Mouse (Mus musculus) midbrain, embryonic 14.5 days (tissue): ENCODE results near the gene Ager. TPM values are rescaled to one million over a fixed set of nuclear protein-coding genes. Genes with fewer than 3 reads are reported as not detected.

Experiments used
- ATAC-seq: fragments of 200-750 bp; cut with Nextera tagmentation; 2 replicates; pipeline ENCODE4 v1.8.0; 2017; ENCODE audit warnings: moderate number of reproducible peaks, moderate library complexity; ENCODE audit not compliant: low FRiP score, low TSS enrichment
- DNase-seq: peaks from one replicate; pipeline ENCODE4 v3.0.0-alpha.2; 2015
- H3K27ac ChIP-seq: fragments of 300-500 bp; sonication (generic); replicated peaks from 2 replicates; pipeline ENCODE4 v1.5.1; 2014; ENCODE audit warnings: mild to moderate bottlenecking, low read depth, low read length, moderate library complexity
- H3K27me3 ChIP-seq: fragments of 300-500 bp; sonication (generic); 2 replicates; pipeline ENCODE4 v1.6.1; 2014; ENCODE audit warnings: low read length, control low read depth, mixed read lengths; ENCODE audit not compliant: control insufficient read depth, insufficient read depth
- H3K36me3 ChIP-seq: fragments of 300-500 bp; sonication (generic); 2 replicates; pipeline ENCODE4 v1.6.1; 2014; ENCODE audit warnings: low read length, control low read depth; ENCODE audit not compliant: control insufficient read depth, insufficient read depth
- H3K4me1 ChIP-seq: fragments of 300-500 bp; sonication (generic); 2 replicates; pipeline ENCODE4 v1.6.1; 2014; ENCODE audit warnings: mild to moderate bottlenecking, antibody characterized with exemption, low read length, control low read depth; ENCODE audit not compliant: control insufficient read depth, insufficient read depth
- H3K4me2 ChIP-seq: fragments of 300-500 bp; sonication (generic); 2 replicates; pipeline ENCODE4 v1.6.1; 2014; ENCODE audit warnings: mild to moderate bottlenecking, low read length, moderate library complexity
- H3K4me3 ChIP-seq: fragments of 300-500 bp; sonication (generic); replicated peaks from 2 replicates; pipeline ENCODE4 v1.5.1; 2014; ENCODE audit warnings: low read depth, low read length
- H3K9ac ChIP-seq: fragments of 300-500 bp; sonication (generic); replicated peaks from 2 replicates; pipeline ENCODE4 v1.6.1; 2014; ENCODE audit warnings: mild to moderate bottlenecking, low read length, moderate library complexity
- H3K9me3 ChIP-seq: fragments of 300-500 bp; sonication (generic); 2 replicates; pipeline ENCODE4 v1.6.1; 2016; ENCODE audit warnings: low read length, control low read depth, mixed read lengths; ENCODE audit not compliant: control insufficient read depth
- WGBS: fragments of 180-500 bp; shearing (Covaris S2); extraction: QIAGEN DNeasy Blood & Tissue Kit; methylation state at CpG from one replicate; pipeline ENCODE4 v1.1.7; 2014; 5-methylcytosine and 5-hydroxymethylcytosine counted together
- polyA plus RNA-seq: library from polyadenylated mRNA; unstranded; fragments of >200 nt; fragmentation: Nextera tagmentation; extraction: Ambion mirVana; gene quantifications from 2 replicates; pipeline ENCODE4 v1.2.1, GENCODE M21; 2014

Gene Ager
- polyA plus RNA-seq, 1 experiment from 2014 or later: 1.4 TPM

GRCm38 (mm10) chr17:34572361-34572760 is 25.3 kb upstream of the Ager start:
- Histone ChIP-seq H3K4me3 (no peak overlapping the region), H3K27me3 (no peaks in the 10 kb centered on the region; the same call in 1 of the 2 replicates), H3K36me3 (no peaks in the 10 kb centered on the region), H3K4me2 (no peak overlapping the region), H3K27ac (no peak overlapping the region), H3K4me1 (no peaks in the 10 kb centered on the region), H3K9me3 (no peaks in the 10 kb centered on the region), H3K9ac (no peak overlapping the region)
- ATAC-seq: no peak
- WGBS: 9% methylated on average over 15 of the region's 15 CpGs
- DNase-seq: no peak

GRCm38 (mm10) chr17:34576577-34576976 is 21.1 kb upstream of the Ager start:
- DNase-seq: no peak
- 71% methylated on average over 5 of the region's 5 CpGs for WGBS
- no peak overlapping the region for H3K4me2 ChIP-seq
- no peak overlapping the region for H3K27ac ChIP-seq
- H3K27me3 ChIP-seq: no peaks in the 10 kb centered on the region
- no peaks in the 10 kb centered on the region for H3K9me3 ChIP-seq
- H3K4me1 ChIP-seq: no peaks in the 10 kb centered on the region
- H3K36me3 ChIP-seq: no peaks in the 10 kb centered on the region
- ATAC-seq: no peak
- H3K9ac ChIP-seq: no peak overlapping the region
- no peak overlapping the region for H3K4me3 ChIP-seq

DNA sequence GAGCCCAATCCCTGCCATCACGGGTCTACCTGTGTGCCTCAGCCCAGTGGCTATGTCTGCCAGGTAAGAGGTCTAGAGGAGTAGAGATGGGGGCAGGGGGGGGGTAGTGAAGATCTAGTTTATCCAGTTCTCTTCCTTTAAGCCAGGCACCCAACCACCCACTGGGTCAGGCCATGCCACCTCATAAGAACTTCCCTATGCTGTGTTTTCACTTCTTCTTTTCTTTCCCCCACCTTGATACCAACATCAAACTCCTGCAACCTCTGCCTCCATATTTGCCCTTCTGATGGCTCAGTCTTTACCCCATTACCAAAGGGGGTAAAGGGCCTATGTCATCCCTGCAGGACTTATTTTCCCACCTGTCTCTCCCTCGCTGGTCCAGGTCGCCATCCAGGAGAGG is 19.6 kb upstream of the Ager start:
- no peak overlapping the region for H3K9ac ChIP-seq
- 91% methylated on average over 3 of the region's 3 CpGs for WGBS
- no peak overlapping the region for H3K4me3 ChIP-seq
- H3K4me2 ChIP-seq: no peak overlapping the region
- H3K27me3 ChIP-seq: no peaks in the 10 kb centered on the region
- no peaks in the 10 kb centered on the region for H3K9me3 ChIP-seq
- H3K4me1 ChIP-seq: no peaks in the 10 kb centered on the region
- H3K36me3 ChIP-seq: no peaks in the 10 kb centered on the region
- no peak for DNase-seq
- H3K27ac ChIP-seq: no peak overlapping the region
- ATAC-seq: no peak

DNA sequence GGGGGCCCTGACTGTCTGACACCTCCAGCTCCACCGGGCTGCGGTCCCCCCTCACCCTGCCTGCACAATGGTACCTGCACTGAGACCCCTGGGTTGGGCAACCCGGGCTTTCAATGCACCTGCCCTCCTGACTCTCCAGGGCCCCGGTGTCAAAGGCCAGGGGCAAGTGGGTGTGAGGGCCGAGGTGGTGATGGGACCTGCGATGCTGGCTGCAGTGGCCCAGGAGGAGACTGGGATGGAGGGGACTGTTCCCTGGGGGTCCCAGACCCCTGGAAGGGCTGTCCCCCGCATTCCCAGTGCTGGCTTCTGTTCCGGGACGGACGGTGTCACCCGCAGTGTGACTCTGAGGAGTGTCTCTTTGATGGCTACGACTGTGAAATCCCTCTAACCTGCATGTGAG is 15.1 kb upstream of the Ager start:
- Histone ChIP-seq H3K4me3 (no peak overlapping the region), H3K27ac (no peak overlapping the region), H3K9ac (no peak overlapping the region), H3K4me1 (peaks cover 14% of the 10 kb centered on the region), H3K27me3 (no peaks in the 10 kb centered on the region), H3K4me2 (no peak overlapping the region), H3K9me3 (no peaks in the 10 kb centered on the region), H3K36me3 (no peaks in the 10 kb centered on the region)
- DNase-seq (no peak), ATAC-seq (no peak)
- WGBS: 88% methylated on average over 12 of the region's 12 CpGs

GRCm38 (mm10) chr17:34583397-34583796 is 14.3 kb upstream of the Ager start:
- DNase-seq (no peak), ATAC-seq (no peak)
- no peaks in the 10 kb centered on the region for H3K27me3 ChIP-seq
- H3K4me1 ChIP-seq: peaks cover 20% of the 10 kb centered on the region
- 60% methylated on average over 7 of the region's 7 CpGs for WGBS
- H3K9ac ChIP-seq: no peak overlapping the region
- H3K4me3 ChIP-seq: no peak overlapping the region
- no peaks in the 10 kb centered on the region for H3K9me3 ChIP-seq
- no peak overlapping the region for H3K27ac ChIP-seq
- H3K4me2 ChIP-seq: no peak overlapping the region
- H3K36me3 ChIP-seq: no peaks in the 10 kb centered on the region

GRCm38 (mm10) chr17:34583819-34584218 is 13.8 kb upstream of the Ager start:
- DNase-seq (no peak), ATAC-seq (no peak)
- Histone ChIP-seq H3K27me3 (no peaks in the 10 kb centered on the region), H3K9me3 (no peaks in the 10 kb centered on the region), H3K27ac (no peak overlapping the region), H3K4me2 (no peak overlapping the region), H3K4me1 (peaks cover 24% of the 10 kb centered on the region), H3K4me3 (no peak overlapping the region), H3K36me3 (no peaks in the 10 kb centered on the region), H3K9ac (no peak overlapping the region)
- WGBS: 83% methylated on average over 8 of the region's 8 CpGs

DNA sequence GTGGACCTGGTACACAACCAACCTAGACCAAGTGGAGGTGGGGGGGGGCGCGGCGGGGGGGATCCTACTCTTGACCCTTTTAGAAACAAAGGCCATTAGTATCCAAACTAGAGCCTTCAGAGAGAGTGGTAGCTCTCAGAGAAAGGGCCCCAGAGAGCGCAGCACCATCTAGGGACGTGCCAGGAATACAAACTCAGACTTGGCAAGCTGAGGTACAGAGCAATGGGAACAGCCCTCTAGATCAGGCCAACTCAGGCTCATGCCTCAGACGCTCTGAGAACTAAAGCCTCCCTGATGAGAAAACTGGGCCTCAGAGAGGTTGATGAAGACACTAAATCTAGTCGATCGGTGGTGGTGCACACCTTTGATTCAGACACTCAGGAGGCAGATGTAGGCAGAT is 12.5 kb upstream of the Ager start:
- 87% methylated on average over 8 of the region's 8 CpGs for WGBS
- Histone ChIP-seq H3K9ac (no peak overlapping the region), H3K27ac (peak overlapping the region; percentile 99; the same call in 1 of the 2 replicates), H3K4me3 (no peak overlapping the region), H3K4me2 (no peak overlapping the region), H3K9me3 (no peaks in the 10 kb centered on the region), H3K27me3 (no peaks in the 10 kb centered on the region), H3K4me1 (peaks cover 30% of the 10 kb centered on the region), H3K36me3 (no peaks in the 10 kb centered on the region)
- no peak for ATAC-seq
- no peak for DNase-seq

DNA sequence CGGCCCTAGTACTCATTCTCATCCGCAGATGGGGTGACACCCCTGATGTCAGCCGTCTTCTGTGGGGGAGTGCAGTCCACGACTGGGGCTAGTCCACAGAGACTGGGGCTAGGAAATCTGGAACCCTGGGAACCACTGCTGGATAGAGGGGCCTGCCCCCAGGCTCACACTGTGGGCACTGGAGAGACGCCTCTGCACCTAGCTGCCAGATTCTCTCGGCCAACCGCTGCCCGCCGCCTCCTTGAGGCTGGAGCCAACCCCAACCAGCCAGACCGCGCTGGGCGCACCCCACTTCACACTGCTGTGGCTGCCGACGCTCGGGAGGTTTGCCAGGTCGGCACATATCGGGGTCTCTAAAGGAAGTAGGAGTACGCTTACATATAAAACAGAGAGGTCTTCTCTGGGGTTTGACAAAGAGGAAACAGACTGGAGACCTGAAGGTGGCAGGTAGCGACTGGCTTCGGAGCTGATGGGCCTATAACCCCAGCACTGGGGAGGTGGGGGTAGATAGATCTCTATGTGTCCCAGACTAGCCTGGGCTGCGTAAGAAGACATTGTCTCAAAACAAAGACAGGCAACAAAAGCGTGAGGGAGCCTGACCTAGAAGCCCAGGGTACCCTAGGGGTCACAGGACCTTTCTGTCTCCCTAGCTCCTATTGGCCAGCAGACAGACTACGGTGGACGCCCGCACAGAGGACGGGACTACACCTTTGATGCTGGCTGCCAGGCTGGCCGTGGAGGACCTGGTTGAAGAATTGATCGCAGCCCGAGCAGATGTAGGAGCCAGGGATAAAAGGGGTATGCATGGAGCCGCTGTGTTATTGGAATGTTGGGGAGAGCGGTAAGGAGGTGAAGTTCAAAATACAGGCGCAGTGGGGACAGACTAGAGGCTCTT is 11.5 kb upstream of the Ager start:
- ATAC-seq: peak; percentile 4; the same call in 1 of the 2 replicates
- 12% methylated on average over 32 of the region's 32 CpGs for WGBS

More for the DNA sequence above, 11.5 kb upstream of the Ager start:
- Histone ChIP-seq H3K36me3 (no peaks in the 10 kb centered on the region), H3K9ac (peak overlapping the region; percentile 85), H3K4me1 (peaks cover 39% of the 10 kb centered on the region), H3K4me3 (peak overlapping the region; percentile 69), H3K4me2 (peak overlapping the region; percentile 98), H3K27me3 (no peaks in the 10 kb centered on the region), H3K27ac (peak overlapping the region; percentile 99), H3K9me3 (no peaks in the 10 kb centered on the region)
- DNase-seq: peak; percentile 64
